Mouse (Mus musculus) bone marrow macrophage, adult 2 months (primary cell): Measurements from ENCODE around the gene Myg1.

ENCODE experiments used
- CTCF ChIP-seq: IDR thresholded peaks from 2 replicates; pipeline ENCODE4 v1.5.1; 2012; ENCODE audit warnings: low read depth, mild to moderate bottlenecking, low read length, moderate library complexity
- POLR2A ChIP-seq: IDR thresholded peaks from 2 replicates; pipeline ENCODE4 v1.6.1; 2012; ENCODE audit warnings: mild to moderate bottlenecking, low read depth, low read length, borderline replicate concordance

DNA sequence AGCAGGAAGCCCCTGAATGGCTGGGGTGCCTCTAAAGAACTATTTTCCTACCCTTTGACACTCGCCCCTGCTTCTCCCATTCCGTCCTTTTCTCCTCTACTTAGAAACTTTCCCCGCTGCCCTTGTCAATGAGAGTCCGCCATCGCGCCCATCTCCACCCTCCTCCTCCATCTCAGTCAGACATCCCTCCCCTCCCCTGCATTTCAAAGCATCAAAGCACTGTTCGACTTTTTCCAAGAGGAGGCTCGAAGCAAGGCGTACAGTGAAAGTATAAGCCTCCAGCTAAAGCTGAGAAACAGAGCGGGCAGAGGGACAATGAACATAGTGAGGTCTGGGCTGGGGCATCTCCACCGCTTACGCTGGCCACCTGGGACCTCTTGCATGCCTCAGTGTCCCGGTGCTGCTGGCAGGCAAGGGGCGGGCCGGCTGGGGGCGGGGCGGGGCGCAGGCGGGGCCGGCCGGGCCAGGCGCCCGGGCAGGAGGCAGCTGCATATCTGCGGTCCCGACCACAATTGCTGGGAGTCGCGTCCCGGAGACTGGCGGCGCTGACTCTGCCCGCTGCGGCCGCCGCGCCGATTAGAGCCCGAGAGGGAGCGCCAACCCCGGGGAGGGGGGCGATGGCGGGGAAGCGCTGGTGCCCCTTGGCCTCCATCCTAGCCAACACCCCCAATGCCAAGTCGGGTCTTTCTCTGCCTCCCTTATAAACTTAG, 45.1 kb downstream of the Myg1 start:
- TF ChIP-seq CTCF (no peak), POLR2A (no peak)
